Mouse (Mus musculus) brain, adult 2 months (tissue): Measurements from ENCODE around the gene Ndufs8.

Experiments used
- DNase-seq: peaks from one replicate; pipeline ENCODE4 v3.0.0; 2011; ENCODE audit warnings: low read depth, low spot score

The Ndufs8 gene

DNA sequence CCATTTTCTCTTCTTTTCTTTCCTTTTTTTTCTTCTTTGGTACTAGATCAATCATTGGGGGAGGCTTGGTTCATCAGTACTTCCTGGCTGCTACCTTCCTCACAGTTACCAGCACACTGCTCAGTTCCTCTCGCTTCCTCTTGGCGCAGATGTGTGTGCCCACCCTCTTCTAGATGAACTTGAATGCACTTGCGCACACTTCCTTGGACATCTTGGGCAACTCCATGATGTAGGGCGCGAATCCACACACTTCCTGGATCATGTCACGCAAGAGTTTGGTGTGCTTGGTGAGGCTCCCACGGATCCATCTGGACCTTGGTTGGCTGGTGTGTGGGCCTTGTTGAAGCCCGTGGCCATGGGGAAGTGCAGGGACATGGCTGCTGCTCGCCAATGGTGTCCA is 19.1 kb upstream of the Ndufs8 start:
- peak; percentile 28 for DNase-seq

DNA sequence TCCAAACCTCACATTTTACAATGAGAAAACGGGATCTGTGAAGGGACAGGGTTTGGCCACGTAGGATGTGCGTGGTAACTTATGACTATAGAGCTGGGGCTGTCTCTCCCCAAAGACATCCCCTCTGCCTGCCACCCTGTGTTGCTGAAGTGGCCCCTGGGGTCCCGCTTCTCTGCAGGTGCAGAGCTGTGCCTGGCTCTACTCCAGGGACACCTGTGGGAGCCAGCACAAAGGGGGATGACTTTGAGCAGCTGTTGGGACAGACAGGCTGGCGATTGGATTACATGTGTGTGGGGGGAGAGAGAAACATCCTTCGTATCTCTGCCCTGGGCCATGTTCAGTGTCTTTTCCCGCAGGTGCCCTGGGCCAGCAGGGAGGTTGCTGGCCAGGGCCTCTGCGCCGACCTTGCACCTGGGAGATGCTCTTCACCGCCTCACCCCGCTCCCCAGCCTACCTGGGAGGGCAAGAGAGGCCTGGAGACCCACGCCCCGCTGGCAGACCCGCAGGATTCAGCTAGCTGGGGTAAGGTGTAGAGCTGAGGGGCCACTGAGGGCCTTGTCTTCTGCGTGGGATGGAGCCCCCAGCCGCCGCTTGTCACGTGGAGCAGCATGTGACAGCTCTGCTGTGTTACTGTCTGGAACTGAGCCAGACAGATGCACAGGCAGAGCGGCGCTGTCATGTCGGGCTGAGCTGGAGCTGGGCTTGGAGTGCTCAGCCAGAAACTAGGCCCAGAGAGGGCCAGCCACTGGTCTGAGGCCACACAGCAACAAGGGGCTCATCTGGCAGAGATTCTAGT is 17.9 kb upstream of the Ndufs8 start:
- peak; percentile 71 for DNase-seq

DNA sequence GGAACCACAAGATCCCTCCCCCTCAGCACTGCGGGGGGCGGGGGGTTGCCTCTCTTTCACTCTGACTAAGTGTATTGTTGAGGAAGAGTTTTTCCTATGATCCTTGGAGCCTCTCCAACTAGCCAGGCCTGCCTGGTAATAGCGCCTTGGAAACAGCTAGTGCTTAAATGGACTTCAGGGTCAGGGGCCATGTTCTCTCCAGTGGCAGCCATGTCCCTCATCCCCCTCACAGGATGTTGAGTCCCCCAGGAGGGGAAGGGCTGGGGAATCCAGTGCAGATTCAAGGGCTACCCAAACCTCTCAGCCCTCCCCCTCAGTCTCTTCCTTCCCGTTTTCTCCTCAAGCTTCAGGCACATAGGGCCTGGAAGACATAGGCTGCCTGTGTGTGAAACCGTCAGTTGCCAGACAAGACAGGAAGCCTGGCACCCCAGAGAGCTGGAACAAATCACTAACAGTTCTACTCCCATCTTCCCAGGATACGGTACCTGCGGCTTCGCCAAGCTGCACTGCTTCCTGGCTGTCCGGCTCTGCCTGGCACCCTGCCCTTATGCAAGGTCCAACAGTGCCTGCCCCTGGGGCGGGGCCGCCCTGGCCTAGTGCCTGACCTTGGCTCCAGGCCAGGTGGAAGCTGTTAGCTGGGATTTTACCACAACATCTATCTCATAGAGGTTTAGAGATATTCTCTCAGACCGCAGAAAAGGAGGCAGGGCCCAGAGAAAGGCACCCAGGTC is 16.8 kb upstream of the Ndufs8 start, which contains the start of gene Aldh3b1:
TSS of gene Aldh3b1 (minus strand) at position 598 of the 731 bp plus-strand sequence.
- DNase-seq: peak; percentile 86

- DNase-seq: no peak
These were observed 16.2 kb upstream of the Ndufs8 start for GRCm38 (mm10) chr19:3928779-3929178.

- DNase-seq: no peak
These were observed 15.4 kb upstream of the Ndufs8 start for GRCm38 (mm10) chr19:3927989-3928388.

DNA sequence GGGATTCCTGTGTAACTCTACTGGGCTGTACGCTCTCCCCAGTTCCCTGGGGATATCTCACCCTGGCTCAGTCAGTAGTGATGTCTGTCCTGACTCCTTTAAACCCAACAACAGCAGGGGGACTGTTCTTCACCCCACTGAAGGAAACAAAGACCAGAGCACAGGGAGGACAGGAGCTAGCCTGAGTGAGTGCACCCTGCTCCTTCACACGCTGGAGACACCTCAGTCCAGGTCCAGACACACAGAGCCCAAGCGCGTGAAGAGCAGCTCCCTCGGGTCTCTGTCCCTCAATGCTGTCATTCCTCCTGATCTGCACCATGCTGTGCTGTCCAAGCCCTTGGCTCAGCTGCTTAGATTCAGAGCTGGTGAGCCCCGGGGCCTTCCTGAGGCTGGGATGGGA is 14.1 kb upstream of the Ndufs8 start:
- no peak for DNase-seq

GRCm38 (mm10) chr19:3926279-3926678 is 13.7 kb upstream of the Ndufs8 start:
- DNase-seq: peak; percentile 59

- no peak for DNase-seq
These were observed 13.3 kb upstream of the Ndufs8 start for GRCm38 (mm10) chr19:3925859-3926258.

DNA sequence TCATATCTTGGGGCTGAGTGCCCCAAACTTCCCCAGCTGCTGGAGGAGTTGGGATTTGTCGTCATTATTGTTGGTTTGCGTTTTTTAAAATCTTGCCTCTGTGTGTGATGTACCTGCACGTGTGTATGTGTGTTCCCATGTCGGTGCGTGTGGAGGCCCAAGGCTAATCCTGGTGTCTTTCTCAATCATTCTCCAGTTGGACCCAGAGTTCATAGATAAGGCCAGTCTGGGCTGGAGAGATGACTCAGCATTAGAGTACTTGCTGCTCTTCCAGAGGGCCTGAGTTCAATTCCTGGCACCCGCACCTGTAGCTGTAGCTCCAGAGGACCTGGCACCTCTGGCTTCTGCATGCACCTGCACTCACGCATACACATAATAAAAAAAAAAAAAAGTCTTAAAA is 12.3 kb upstream of the Ndufs8 start:
- no peak for DNase-seq

- no peak for DNase-seq
These were observed 11.6 kb upstream of the Ndufs8 start for GRCm38 (mm10) chr19:3924190-3924589.

- DNase-seq: no peak
These were observed 11.0 kb upstream of the Ndufs8 start for GRCm38 (mm10) chr19:3923586-3923985.

- no peak for DNase-seq
These were observed 10.2 kb upstream of the Ndufs8 start for GRCm38 (mm10) chr19:3922661-3923371.

DNA sequence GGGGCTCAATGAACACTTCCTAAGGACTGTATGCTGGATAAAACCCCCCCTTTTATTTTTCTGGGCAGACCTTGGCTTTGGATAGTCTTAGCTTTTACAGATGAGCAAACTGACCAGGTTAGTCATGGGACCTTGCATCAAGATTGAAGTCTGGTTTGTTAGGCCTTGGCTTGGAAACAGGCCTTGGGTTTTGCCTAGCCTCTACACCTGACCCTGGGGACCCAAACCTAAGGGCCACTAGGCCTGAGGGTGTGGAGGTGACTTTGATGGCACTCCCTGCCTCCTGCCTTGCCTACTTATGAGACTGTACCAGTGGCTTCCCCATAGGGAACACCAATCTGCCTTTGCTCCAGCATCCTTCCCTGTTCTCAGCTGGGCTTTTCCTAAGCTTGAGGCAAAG is 7.4 kb upstream of the Ndufs8 start:
- no peak for DNase-seq

GRCm38 (mm10) chr19:3916727-3917126 is 4.2 kb upstream of the Ndufs8 start:
- DNase-seq: no peak

DNA sequence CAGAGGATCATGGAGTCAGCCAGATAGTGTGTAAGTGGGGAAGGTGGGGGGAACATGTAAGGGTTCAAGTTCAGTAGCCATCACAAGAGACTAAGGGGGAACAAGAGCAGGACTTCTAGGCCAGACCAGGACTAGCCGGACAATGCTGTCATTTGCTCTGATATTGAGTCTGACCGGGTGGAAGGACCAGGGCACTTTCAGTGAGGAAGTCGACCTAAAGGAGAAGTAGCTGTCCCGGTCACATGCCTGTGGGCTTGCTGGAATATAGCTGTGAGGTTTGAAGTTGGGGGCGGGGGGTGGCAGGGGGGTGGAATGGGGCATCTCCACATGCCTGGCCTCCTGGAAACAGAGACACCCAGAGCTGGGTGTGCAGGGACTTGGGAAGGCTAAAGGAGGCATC is 2.0 kb upstream of the Ndufs8 start:
- no peak for DNase-seq

DNA sequence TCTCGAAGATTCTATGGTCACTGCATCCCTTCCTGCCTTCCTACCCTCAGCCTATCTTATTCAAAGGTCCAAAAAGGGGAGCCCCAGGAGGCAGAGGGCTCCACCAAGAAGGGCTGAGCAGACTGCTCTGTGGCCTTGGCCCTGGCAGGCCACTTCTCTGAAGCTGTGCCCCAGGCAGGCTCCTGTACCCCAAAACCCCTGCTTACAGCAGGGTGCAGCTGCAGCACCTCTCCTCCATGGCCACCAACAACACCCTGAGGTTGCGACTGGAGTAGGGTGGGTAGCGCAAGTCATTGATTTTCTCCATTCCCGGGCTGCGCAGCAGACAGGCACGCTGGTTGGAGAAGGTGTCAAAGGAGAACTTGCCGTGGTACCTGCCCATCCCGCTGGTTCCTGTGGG is 1.1 kb upstream of the Ndufs8 start:
- no peak for DNase-seq

- no peak for DNase-seq
These were observed 2.4 kb downstream of the Ndufs8 start for GRCm38 (mm10) chr19:3910206-3910605.

DNA sequence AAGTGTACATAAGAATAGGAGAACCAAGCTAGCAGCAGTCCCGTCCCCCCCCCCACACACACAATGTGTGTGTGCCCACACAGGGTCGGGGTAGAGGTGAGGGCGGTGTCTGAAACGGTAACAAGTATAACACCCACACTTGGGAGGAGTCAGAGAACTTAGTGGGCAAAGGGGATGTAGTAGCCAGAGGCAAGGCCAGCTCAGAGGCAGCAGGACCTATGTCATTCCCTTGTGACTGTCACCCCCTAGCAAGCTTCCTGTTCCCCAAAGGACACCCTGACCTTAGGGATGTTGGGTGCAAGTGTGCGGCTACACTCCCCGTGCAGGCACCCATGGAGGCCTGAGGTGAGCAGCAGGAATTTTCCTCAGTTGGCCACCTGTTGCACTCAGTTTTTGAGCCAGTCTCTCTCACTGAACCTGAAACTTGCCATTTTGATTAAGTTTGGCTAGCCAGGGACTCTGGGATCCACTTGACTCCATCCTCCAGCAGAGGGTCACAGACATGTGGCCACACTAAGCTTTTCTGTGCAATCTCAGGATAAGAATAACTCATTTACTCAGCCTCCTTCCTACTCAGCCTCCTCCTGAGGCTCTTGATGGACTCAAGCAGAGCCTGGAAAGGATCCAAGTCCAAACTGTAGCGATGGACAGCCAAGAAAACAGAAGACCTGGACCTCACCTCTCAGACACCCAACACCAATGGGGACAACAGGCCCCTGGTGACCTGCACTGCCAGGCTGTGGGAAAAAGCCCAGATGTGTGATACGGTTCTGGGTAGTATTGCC is 4.5 kb downstream of the Ndufs8 start:
- no peak for DNase-seq

GRCm38 (mm10) chr19:3906795-3907786 is 5.5 kb downstream of the Ndufs8 start, which contains the start of gene Tcirg1:
Gene Tcirg1, minus strand, starts transcription at chr19:3907133.
- peak; percentile 71 for DNase-seq

GRCm38 (mm10) chr19:3906326-3906725 is 6.2 kb downstream of the Ndufs8 start:
- DNase-seq: no peak
